Mouse (Mus musculus): Measurements from ENCODE around the gene Cep295. TPM values are rescaled to one million over a fixed set of nuclear protein-coding genes. Genes with fewer than 3 reads are reported as not detected.

The Cep295 gene
- total RNA-seq, 2 experiments from 2014 or later: 20.7 to 24.0 TPM

Small RNAs within 50 kb of the gene (microRNA-seq; reads per million reads assigned to microRNA genes)
- gene Gm49349 (0 reads per million in 2 experiments), gene mmu-mir-7650 (0 reads per million in 2 experiments)

Other genes starting within 250 kb of the Cep295 start
- not detected for gene Hephl1, start 245.7 kb downstream of the Cep295 start, total RNA-seq (2021)
- 1 to 10 TPM; 4.5 to 6.3 TPM for gene Vstm5, start 118.7 kb downstream of the Cep295 start, total RNA-seq (2021)
- gene Med17, start 77.9 kb downstream of the Cep295 start, total RNA-seq (2021): 10 to 100 TPM; 38.9 to 41.9 TPM
- 10 to 100 TPM; 34.3 to 35.2 TPM for gene Taf1d, start 51.6 kb downstream of the Cep295 start, total RNA-seq (2021)
- gene 4931406C07Rik, start 51.3 kb downstream of the Cep295 start, total RNA-seq (2021): 10 to 100 TPM; 16.2 to 18.5 TPM
- 1 to 10 TPM; 5.7 to 8.0 TPM for gene Smco4, start 135.6 kb upstream of the Cep295 start, total RNA-seq (2021)

Measured in layer of hippocampus, postnatal 36 days (tissue).